Mouse (Mus musculus): ENCODE measurements around the gene Sh3pxd2a. TPM values are rescaled to one million over a fixed set of nuclear protein-coding genes. Genes with fewer than 3 reads are reported as not detected.

The Sh3pxd2a gene
- total and polyA plus RNA-seq, 3 experiments: 1.3 to 4.6 (median 3.2) TPM

- no peaks in the 10 kb centered on the region for H3K36me3 ChIP-seq (replicated peaks in 1 of 2; ENCODE audit: control insufficient read depth in 1 of 2, insufficient read depth in 1 of 2, low read length in 1 of 2)
- peaks cover 3% of the 10 kb centered on the region for H3K27me3 ChIP-seq (replicated peaks)
- dilution Hi-C loops (cut with MboI; ENCODE audit: extremely low pct_ligation_motif_present, extremely low pct_unique_long_range_greater_than_20kb, low sequenced_read_pairs): no loop called here
- DNase-seq (ENCODE audit: extremely low read depth): no peak
- no peak overlapping the region for H3K4me3 ChIP-seq (replicated peaks in 1 of 3; ENCODE audit: low read depth in 2 of 3, low read length in 2 of 3, poor library complexity in 1 of 3)
- no peak overlapping the region for H3K27ac ChIP-seq (ENCODE audit: insufficient read depth, low read depth)
- peaks cover 8% of the 10 kb centered on the region for H3K9me3 ChIP-seq (replicated peaks; ENCODE audit: low read length)
- TF ChIP-seq KAT2A (IDR thresholded peaks at IDR 0.05; ENCODE audit: insufficient replicate concordance, low read length) (no peak), CTCF (conservative IDR thresholded peaks at IDR 0.05 in 1 of 2, IDR thresholded peaks at IDR 0.05 in 1 of 2; ENCODE audit: low read depth in 2 of 2, low read length in 2 of 2) (no peak), ELF1 (IDR thresholded peaks at IDR 0.05; ENCODE audit: low read depth, low read length) (no peak), JUND (conservative IDR thresholded peaks at IDR 0.05; ENCODE audit: low read depth, low read length) (no peak), MYC (IDR thresholded peaks at IDR 0.05; ENCODE audit: low read depth, low read length) (no peak), UBTF (IDR thresholded peaks at IDR 0.05; ENCODE audit: low read depth, low read length) (no peak), SMC3 (IDR thresholded peaks at IDR 0.05; ENCODE audit: low read depth, low read length) (no peak), E2F4 (IDR thresholded peaks at IDR 0.05; ENCODE audit: insufficient replicate concordance, low read depth, low read length) (no peak), IRF4 (IDR thresholded peaks at IDR 0.05; ENCODE audit: low read depth, low read length) (no peak), HCFC1 (IDR thresholded peaks at IDR 0.05; ENCODE audit: low read depth, low read length) (no peak), TBP (conservative IDR thresholded peaks at IDR 0.05; ENCODE audit: low read depth, low read length) (no peak), ZC3H11A (IDR thresholded peaks at IDR 0.05; ENCODE audit: low read depth, low read length) (no peak), POLR2AphosphoS2 (IDR thresholded peaks at IDR 0.05; ENCODE audit: low read depth, low read length) (no peak), BHLHE40 (IDR thresholded peaks at IDR 0.05; ENCODE audit: low read depth, low read length) (no peak), SIN3A (IDR thresholded peaks at IDR 0.05; ENCODE audit: low read length) (no peak), NRF1 (IDR thresholded peaks at IDR 0.05; ENCODE audit: low read depth, low read length) (no peak), CHD2 (IDR thresholded peaks at IDR 0.05; ENCODE audit: low read length) (no peak), MAFK (IDR thresholded peaks at IDR 0.05; ENCODE audit: insufficient replicate concordance, low read length) (no peak), NELFE (IDR thresholded peaks at IDR 0.05; ENCODE audit: low read depth, low read length) (no peak)
- in situ Hi-C loops (cut with MboI; ENCODE audit: low pct_ligation_motif_present, low pct_unique_long_range_greater_than_20kb, low sequenced_read_pairs): no loop called here
- no peak overlapping the region for H3K9ac ChIP-seq (ENCODE audit: insufficient read depth, low read depth)
- H3K79me2 ChIP-seq (replicated peaks; ENCODE audit: control insufficient read depth, extremely low read depth, insufficient read depth, poor library complexity, severe bottlenecking): no peaks in the 10 kb centered on the region
- H3K4me2 ChIP-seq (ENCODE audit: insufficient read depth, low read depth, poor library complexity, severe bottlenecking): no peak overlapping the region
- H3K4me1 ChIP-seq (ENCODE audit: control insufficient read depth in 1 of 2, insufficient read depth in 2 of 2): peaks cover 0 to 4% of the 10 kb centered on the region in 2 experiments; a peak in 3 of 4 replicates
Observed at GRCm38 (mm10) chr19:47248906-47249568, 215.2 kb downstream of the Sh3pxd2a start.

GRCm38 (mm10) chr19:47248296-47248695, 215.9 kb downstream of the Sh3pxd2a start:
- Histone ChIP-seq H3K9me3 (replicated peaks; ENCODE audit: low read length) (peaks cover 4% of the 10 kb centered on the region), H3K4me3 (replicated peaks in 1 of 3; ENCODE audit: low read depth in 2 of 3, low read length in 2 of 3, poor library complexity in 1 of 3) (no peak overlapping the region), H3K9ac (ENCODE audit: insufficient read depth, low read depth) (no peak overlapping the region), H3K79me2 (replicated peaks; ENCODE audit: control insufficient read depth, extremely low read depth, insufficient read depth, poor library complexity, severe bottlenecking) (no peaks in the 10 kb centered on the region), H3K4me2 (ENCODE audit: insufficient read depth, low read depth, poor library complexity, severe bottlenecking) (no peak overlapping the region), H3K36me3 (replicated peaks in 1 of 2; ENCODE audit: control insufficient read depth in 1 of 2, insufficient read depth in 1 of 2, low read length in 1 of 2) (no peaks in the 10 kb centered on the region), H3K27ac (ENCODE audit: insufficient read depth, low read depth) (no peak overlapping the region), H3K27me3 (replicated peaks) (peaks cover 3% of the 10 kb centered on the region), H3K4me1 (ENCODE audit: control insufficient read depth in 1 of 2, insufficient read depth in 2 of 2) (peaks cover 0 to 4% of the 10 kb centered on the region in 2 experiments; a peak in 3 of 4 replicates)
- dilution Hi-C loops (cut with MboI; ENCODE audit: extremely low pct_ligation_motif_present, extremely low pct_unique_long_range_greater_than_20kb, low sequenced_read_pairs): no loop called here
- in situ Hi-C loops (cut with MboI; ENCODE audit: low pct_ligation_motif_present, low pct_unique_long_range_greater_than_20kb, low sequenced_read_pairs): no loop called here
- TF ChIP-seq ELF1 (IDR thresholded peaks at IDR 0.05; ENCODE audit: low read depth, low read length) (no peak), TCF12 (IDR thresholded peaks at IDR 0.05; ENCODE audit: low read depth, low read length) (no peak), MEF2A (IDR thresholded peaks at IDR 0.05; ENCODE audit: borderline replicate concordance, low read depth, low read length) (no peak), MAFK (IDR thresholded peaks at IDR 0.05; ENCODE audit: insufficient replicate concordance, low read length) (no peak), EP300 (IDR thresholded peaks at IDR 0.05; ENCODE audit: low read length) (no peak), CHD2 (IDR thresholded peaks at IDR 0.05; ENCODE audit: low read length) (no peak), NRF1 (IDR thresholded peaks at IDR 0.05; ENCODE audit: low read depth, low read length) (no peak), MAX (IDR thresholded peaks at IDR 0.05; ENCODE audit: low read length) (no peak), SIN3A (IDR thresholded peaks at IDR 0.05; ENCODE audit: low read length) (no peak), GABPA (IDR thresholded peaks at IDR 0.05; ENCODE audit: insufficient replicate concordance, low read depth, low read length) (no peak), BHLHE40 (IDR thresholded peaks at IDR 0.05; ENCODE audit: low read depth, low read length) (no peak), POLR2A (IDR thresholded peaks at IDR 0.05; ENCODE audit: low read depth, low read length) (no peak), E2F4 (IDR thresholded peaks at IDR 0.05; ENCODE audit: insufficient replicate concordance, low read depth, low read length) (no peak), TBP (conservative IDR thresholded peaks at IDR 0.05; ENCODE audit: low read depth, low read length) (no peak), USF1 (IDR thresholded peaks at IDR 0.05; ENCODE audit: low read depth, low read length) (no peak)
- no peak for DNase-seq (ENCODE audit: extremely low read depth)

Measured in CH12.LX (cell line).